Mouse (Mus musculus) small intestine, adult 2 months (tissue): Measurements from ENCODE around the gene Sap30bp.

Experiments
- CTCF ChIP-seq: fragments of 200-500 bp; IDR thresholded peaks from 2 replicates; pipeline ENCODE4 v1.5.1; 2012; ENCODE audit warnings: low read depth, mild to moderate bottlenecking, control low read depth, inconsistent platforms, low read length, moderate library complexity, mixed read lengths; ENCODE audit not compliant: insufficient replicate concordance, insufficient read length; ENCODE audit errors: extremely low read depth
- POLR2A ChIP-seq: fragments of 200-500 bp; IDR thresholded peaks from 2 replicates; pipeline ENCODE4 v1.6.1; 2012; ENCODE audit warnings: low read depth, mild to moderate bottlenecking, control low read depth, inconsistent platforms, low read length, moderate library complexity

- TF ChIP-seq CTCF (no peak), POLR2A (no peak)
These were observed 23.4 kb downstream of the Sap30bp start for GRCm38 (mm10) chr11:115956453-115956852.
